Mouse (Mus musculus) cerebellum, adult 18-20 months (tissue): ENCODE data around the gene Itpr2.
A peak's percentile ranks its signal among the peaks of the same experiment; 100 is the strongest.

Experiments used
- DNase-seq, 2 experiments: peaks; one replicate each; pipeline ENCODE4 v3.0.0; 2021

Itpr2 gene

DNA sequence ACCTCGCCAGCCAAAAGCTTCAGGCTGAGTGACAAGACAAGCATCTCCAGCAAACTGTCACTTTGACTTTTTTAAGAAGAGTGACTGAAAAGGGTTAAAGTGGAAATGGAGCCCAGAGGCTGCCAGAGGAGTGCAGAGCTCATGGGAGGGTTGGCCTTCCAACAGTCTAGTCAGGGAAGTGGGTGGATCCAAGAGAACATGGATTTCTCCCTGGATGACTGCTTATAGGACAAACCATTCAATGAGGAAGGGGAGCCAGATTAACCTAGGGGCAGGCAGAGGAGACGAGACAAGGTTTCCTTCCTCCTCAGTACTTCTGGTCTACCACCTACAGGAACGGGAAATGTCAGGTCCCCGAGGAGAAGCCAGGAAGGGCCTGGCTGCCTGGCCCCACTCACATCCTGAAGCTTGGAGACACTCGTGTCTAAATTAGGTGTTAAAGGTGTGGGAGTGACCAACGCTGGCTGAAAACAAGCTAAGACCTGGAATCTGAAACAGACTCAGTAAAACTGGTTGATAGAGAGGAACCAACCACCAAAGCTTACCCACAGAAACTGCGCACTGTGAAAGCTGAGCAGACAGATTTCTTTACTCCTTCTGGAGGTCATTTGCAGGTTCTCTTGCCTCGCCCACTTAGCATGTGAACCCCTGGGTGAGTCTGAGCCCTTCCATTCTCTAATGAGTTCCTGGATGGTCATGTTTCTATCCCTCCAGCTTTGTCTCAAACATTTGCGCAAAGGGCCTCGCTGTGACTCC, 294.6 kb downstream of the Itpr2 start:
- no peak for DNase-seq

- no peak for DNase-seq
Observed at GRCm38 (mm10) chr6:146205136-146205535, 296.9 kb downstream of the Itpr2 start.

DNA sequence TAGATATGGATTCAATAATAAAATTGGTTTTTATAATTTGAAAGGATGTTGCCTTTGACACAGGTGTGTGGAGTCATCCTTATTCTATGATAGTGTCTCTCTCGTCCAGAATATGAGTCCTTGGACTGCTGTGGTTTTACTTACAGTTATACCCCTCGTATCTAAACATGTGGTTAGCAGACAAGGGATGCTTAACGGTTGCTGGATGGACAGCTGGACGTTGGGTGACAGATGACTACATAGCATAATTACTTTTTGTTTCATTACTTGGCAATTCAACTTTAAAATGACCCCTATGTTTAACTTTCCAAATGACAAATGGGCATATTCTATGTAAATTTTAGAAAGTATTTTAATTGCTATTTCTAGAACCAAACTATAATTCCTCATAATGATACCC, 297.6 kb downstream of the Itpr2 start:
- DNase-seq = no peak

GRCm38 (mm10) chr6:146197868-146198379, 304.1 kb downstream of the Itpr2 start:
- DNase-seq = no peak

DNA sequence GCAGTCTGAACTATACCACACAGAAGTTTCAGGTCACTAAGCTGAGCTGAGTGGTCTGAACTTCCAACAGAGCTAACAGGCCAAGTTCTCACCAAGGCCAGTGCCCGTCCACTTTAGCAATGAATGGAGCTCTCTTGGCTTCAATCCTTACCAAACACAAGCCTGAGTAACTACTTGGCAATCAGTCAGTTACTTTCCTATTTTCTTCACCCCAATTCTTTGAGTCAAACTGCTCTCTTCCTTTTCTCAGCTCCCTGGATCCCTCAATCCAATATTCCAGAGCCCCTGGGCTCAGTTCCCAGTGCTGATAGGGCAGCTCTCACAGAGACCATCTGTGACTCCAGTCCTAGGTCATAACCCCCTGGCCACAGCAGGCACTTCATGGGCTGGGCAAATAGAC, 305.3 kb downstream of the Itpr2 start:
- no peak for DNase-seq

- DNase-seq = no peak
Observed at GRCm38 (mm10) chr6:146195854-146196457, 306.1 kb downstream of the Itpr2 start.

DNA sequence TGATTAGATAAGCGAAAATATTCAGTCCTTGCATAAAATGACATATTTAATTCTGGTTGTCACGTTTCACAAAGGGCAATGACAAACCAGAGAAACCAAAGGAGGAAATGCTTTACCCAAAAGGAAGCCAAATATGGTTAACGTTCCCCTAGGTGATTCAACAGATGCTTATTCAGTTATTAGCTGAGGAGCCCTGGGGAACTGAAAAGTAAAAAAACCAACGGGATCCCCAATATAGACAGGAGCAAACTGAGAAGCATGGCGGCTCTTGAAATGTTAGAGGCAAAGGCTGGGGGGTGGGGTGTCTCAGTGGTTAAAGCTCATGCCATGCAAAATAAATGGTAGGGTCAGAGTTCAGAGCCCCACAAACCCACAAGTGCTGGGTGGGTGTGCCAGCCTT, 310.1 kb downstream of the Itpr2 start:
- no peak for DNase-seq

GRCm38 (mm10) chr6:146190006-146190405, 312.0 kb downstream of the Itpr2 start:
- DNase-seq = no peak

- DNase-seq = no peak
Observed at GRCm38 (mm10) chr6:146185532-146185931, 316.5 kb downstream of the Itpr2 start.

DNA sequence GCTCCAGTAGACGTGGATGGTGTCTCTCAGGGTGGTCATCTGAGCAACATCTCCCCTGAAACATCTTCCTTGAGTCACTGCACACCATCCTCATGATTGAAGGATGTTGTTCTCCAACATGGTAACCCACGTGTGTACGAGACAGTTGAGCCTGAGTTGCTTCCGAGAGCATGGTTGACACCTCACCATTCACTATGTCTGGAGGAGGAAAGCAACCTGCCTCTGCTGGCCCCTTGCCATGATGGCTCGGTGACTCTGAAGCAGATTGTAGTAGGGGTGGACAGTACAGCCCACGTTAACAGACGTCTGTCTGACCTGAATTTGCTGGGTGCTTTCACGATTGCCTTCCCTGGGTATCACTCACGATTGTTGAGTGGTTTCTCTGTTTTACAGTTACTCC, 317.3 kb downstream of the Itpr2 start:
- peak; percentile 27 to 28 for DNase-seq

DNA sequence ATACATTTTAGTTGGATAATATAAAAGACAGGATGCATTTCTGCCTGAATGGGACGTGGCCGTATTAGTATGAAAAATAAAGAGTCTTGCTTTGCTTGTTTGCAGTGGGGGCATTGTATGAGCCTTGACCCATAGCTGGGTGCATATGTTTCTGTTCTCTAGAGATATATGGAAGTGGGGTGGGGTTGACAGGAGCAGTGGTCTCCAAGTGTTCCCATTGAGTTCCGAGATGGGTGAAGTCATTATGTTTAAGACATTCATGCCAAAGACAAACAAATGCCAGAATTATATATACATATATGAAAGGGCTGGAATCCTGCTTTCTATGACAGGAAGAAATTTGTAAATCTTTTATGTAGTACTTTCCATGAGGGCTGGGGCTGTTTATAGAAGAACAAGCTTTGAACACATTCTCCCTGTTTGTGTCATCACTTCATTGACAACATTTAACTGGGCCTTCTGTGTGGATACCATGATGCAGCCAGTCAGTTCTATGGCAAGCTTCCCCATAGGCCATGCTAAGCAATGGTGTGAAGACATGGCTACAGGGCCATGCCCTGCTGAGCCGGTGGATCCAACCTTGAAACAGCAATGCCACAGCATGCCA, 327.3 kb downstream of the Itpr2 start:
- DNase-seq = no peak

- DNase-seq = no peak
Observed at GRCm38 (mm10) chr6:146170603-146171051, 331.4 kb downstream of the Itpr2 start.

- no peak for DNase-seq
Observed at GRCm38 (mm10) chr6:146167207-146167606, 334.8 kb downstream of the Itpr2 start.

DNA sequence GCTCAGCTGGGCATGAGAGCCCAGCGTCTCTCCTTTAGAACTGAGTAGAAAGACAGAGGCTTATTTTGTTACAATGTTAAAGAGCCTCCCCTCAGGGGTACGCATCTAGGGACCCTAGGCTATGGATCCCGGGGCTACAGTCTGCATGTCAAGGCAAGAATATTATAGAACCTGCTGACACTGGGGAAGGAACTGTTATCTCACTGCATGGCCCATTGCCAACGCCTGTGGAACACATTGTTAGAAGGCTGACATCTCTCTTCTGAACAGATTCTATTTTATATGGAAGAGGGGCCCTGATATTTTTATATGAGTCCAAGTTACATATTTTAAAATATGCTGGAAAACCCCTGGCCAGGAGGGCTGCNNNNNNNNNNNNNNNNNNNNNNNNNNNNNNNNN, 342.4 kb downstream of the Itpr2 start:
- DNase-seq = peak; percentile 34 to 49

DNA sequence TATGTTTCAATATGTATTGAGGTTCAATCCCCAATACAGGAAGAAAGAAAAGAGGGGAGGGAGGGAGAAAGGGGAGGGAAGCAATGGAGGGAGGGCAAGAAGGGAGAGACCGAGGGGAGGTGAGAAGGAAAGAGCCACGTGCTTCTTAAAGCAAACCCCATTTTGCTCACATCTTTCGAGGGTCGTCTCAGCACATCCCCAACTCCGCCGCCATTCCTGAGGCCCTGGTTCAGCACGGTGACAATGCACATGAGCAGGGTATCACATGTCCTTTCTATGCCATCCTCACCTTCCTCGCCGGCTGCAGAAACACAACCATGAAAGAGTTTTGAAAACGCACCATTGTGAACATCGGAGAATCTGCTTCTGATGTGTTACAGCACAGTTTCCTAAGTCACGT, 343.3 kb downstream of the Itpr2 start:
- no peak for DNase-seq

GRCm38 (mm10) chr6:146157983-146158535, 344.0 kb downstream of the Itpr2 start:
- no peak for DNase-seq

GRCm38 (mm10) chr6:146157099-146157498, 344.9 kb downstream of the Itpr2 start:
- DNase-seq = no peak

DNA sequence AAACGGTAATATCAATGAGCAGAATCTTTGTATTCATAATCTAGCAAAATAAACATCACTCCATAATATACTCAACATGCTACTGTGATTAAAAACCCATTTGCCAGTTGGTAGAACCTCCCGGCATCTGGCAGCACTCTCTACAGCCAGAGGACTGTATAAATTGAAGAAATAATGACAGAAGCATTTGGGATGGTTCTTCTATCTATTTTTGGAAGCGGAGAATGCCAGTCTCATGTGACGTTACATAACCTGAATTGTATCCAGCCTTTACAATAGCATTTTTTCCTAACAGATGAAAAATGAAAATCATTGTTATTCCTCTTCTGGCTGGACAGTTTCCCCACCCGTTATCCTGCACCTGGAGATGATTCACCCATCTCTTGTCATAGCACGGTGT, 345.5 kb downstream of the Itpr2 start:
- DNase-seq = no peak

- no peak for DNase-seq
Observed at GRCm38 (mm10) chr6:146155156-146155734, 346.8 kb downstream of the Itpr2 start.

GRCm38 (mm10) chr6:146152843-146153242, 349.2 kb downstream of the Itpr2 start:
- peak in 1 of 2 experiments; percentile 31 for DNase-seq

- no peak for DNase-seq
Observed at GRCm38 (mm10) chr6:146140966-146141585, 360.9 kb downstream of the Itpr2 start.

- no peak for DNase-seq
Observed at GRCm38 (mm10) chr6:146140171-146140570, 361.9 kb downstream of the Itpr2 start.

- DNase-seq = peak in 1 of 2 experiments; percentile 37
Observed at GRCm38 (mm10) chr6:146136646-146137045, 365.4 kb downstream of the Itpr2 start.
